Mouse (Mus musculus) cerebellum, adult 8-10 months (tissue): Measurements from ENCODE around the gene 1700031F05Rik.
"Not testable (repeated sequence)": the region's sequence is repeated elsewhere in the genome, so short reads cannot be mapped to it uniquely, and the experiment has no call there.

Source experiments
- DNase-seq: peaks from one replicate; pipeline ENCODE4 v3.0.0; 2022

The 1700031F05Rik gene

DNA sequence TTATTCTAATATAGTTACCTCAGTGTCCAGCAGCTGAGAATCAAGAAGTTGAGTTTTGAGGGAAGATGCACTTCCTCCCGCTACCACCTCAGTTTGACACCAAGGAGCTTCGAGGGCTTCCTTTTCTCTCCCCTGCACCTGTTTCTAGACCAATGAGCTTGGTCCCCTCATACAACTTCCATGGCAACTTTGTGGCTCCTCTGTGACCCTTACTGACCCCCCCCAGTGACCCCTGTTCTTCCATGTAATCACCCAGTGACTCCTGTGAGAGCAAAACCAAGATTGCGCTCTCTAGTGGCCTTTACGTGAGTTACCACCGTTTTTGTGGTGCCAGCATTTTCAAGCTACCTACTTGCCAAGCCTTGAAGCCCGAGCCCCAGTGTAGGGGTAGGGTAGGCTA, at the start of gene 1700031F05Rik:
Gene 1700031F05Rik (minus strand): TSS at position 101 of the 400 bp plus-strand sequence.
- DNase-seq, result no peak

DNA sequence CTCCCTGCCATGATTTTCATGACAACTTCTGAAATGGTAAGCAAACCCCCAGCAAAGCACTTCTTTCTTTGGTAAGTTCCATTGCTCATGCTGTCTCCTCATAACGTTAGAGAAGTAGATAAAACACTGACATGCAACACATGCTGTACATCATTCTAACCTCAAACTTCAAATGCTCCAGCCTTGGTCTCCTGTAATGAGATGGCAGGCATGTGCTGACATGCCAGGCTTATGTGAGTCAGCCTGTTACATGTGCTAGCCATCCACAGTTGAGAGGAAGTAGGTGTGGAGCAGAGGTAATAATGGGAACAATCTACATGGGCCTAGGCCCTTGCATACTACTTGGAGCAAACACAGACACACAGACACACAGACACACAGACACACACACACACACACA, 47.1 kb upstream of the 1700031F05Rik start:
- DNase-seq, result not testable (repeated sequence)

DNA sequence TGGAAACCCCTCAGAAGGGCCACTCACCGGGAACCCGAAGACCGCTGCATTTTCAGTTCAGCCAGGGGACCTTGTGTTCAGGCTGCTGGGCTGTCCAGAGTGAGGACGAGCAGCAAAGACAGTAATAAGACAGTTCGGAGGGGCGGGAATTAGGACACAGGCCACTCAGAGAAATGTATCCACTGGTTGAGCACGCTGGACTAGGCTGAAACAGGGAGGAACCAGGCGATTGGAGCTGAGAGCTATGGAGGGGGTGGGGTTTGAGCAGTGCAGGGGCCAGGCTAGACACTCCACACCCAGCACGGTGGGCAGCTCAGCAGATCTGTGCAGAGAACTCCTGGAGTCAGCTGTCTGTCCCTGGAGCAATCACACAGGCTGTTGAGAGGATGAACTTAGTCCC, 40.8 kb upstream of the 1700031F05Rik start, which contains the start of the genes Dmrtc1a and 1700011M02Rik:
Gene Dmrtc1a (minus strand): TSS at position 101 of the 400 bp plus-strand sequence.
Gene 1700011M02Rik (plus strand): TSS at position 319 of the 400 bp plus-strand sequence.
- DNase-seq, result not testable (repeated sequence)

DNA sequence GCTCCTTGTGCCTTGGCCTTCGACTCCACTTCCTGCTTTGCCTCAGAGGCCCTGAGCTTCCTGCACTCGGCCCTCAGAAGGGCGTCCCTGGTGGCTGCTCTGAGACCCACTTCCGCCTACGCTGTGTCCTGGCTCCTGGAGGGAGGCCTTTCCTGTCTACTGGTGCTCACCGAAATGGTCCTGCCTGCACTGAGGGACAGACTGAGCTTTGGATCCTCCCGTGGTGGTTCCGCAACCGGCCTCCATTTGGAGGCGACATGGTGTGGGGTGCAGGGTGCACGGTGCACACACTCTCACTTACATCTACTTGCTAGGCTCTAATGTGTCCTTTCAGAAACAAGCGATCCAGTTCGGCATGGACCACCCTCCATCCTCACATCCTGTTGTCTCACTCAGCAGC, 13.3 kb downstream of the 1700031F05Rik start, which contains the start of gene Dmrtc1c2:
Gene Dmrtc1c2 (minus strand): TSS at position 101 of the 400 bp plus-strand sequence.
- DNase-seq, result not testable (repeated sequence)

DNA sequence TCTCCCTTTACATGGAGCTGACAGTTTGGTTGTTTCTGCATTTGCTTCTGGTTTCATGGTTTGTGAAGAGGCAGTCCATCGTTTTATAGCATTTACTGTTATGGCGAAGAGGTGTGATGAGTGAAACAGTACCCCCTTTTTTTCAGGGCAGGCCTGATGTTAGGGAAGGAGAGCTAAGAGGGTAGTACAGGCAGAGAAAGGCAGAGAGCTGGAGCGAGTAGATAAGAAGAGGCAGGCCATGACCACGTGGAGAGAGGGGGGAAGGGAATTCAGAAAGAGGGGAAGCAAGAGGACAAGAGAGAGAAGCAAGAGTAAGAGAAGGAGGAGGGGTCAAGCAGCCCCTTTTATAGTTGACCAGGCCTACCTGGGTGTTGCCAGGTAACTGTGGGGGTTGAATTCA, 55.5 kb downstream of the 1700031F05Rik start:
- DNase-seq, result no peak
